Mouse (Mus musculus) intestine, embryonic 14.5 days (tissue): ENCODE data around the gene Gprin1. TPM values are rescaled to one million over a fixed set of nuclear protein-coding genes. Genes with fewer than 3 reads are reported as not detected.

Experiments used
- ATAC-seq: fragments of 200-750 bp; cut with Nextera tagmentation; replicated peaks from 2 replicates; pipeline ENCODE4 v1.8.0; 2017; ENCODE audit warnings: low read depth, moderate number of reproducible peaks, moderate TSS enrichment, moderate library complexity; ENCODE audit not compliant: low FRiP score, low TSS enrichment
- DNase-seq: peaks from one replicate; pipeline ENCODE4 v3.0.0-alpha.2; 2018; ENCODE audit warnings: low spot score
- H3K27ac ChIP-seq: fragments of 300-500 bp; sonication (generic); 2 replicates; pipeline ENCODE4 v1.5.1; 2014; ENCODE audit warnings: low read depth, mild to moderate bottlenecking, control low read depth
- H3K27me3 ChIP-seq: fragments of 300-500 bp; sonication (generic); replicated peaks from 2 replicates; pipeline ENCODE4 v1.6.1; 2014; ENCODE audit warnings: low read length, control low read depth; ENCODE audit not compliant: control insufficient read depth, insufficient read depth
- H3K36me3 ChIP-seq: fragments of 300-500 bp; sonication (generic); 2 replicates; pipeline ENCODE4 v1.6.1; 2014; ENCODE audit warnings: low read length, control low read depth; ENCODE audit not compliant: control insufficient read depth, insufficient read depth
- H3K4me1 ChIP-seq: fragments of 300-500 bp; sonication (generic); replicated peaks from 2 replicates; pipeline ENCODE4 v1.6.1; 2014; ENCODE audit warnings: low read length, control low read depth, mixed read lengths; ENCODE audit not compliant: control insufficient read depth, insufficient read depth
- H3K4me2 ChIP-seq: fragments of 300-500 bp; sonication (generic); 2 replicates; pipeline ENCODE4 v1.6.1; 2014; ENCODE audit warnings: low read length
- H3K4me3 ChIP-seq: fragments of 300-500 bp; sonication (generic); 2 replicates; pipeline ENCODE4 v1.5.1; 2014; ENCODE audit warnings: low read depth, low read length, control low read depth, mixed read lengths
- H3K9ac ChIP-seq: fragments of 300-500 bp; sonication (generic); 2 replicates; pipeline ENCODE4 v1.6.1; 2014; ENCODE audit warnings: mild to moderate bottlenecking, low read length
- H3K9me3 ChIP-seq: fragments of 300-500 bp; sonication (generic); 2 replicates; pipeline ENCODE4 v1.6.1; 2016; ENCODE audit warnings: low read length, control low read depth; ENCODE audit not compliant: control insufficient read depth
- whole genome bisulfite sequencing: fragments of 180-500 bp; shearing (Covaris S2); extraction: QIAGEN DNeasy Blood & Tissue Kit; methylation state at CpG from one replicate; pipeline ENCODE4 v1.1.7; 2014; 5-methylcytosine and 5-hydroxymethylcytosine counted together
- polyA plus RNA-seq: library from polyadenylated mRNA; unstranded; fragments of >200 nt; fragmentation: Nextera tagmentation; extraction: Ambion mirVana; gene quantifications from 2 replicates; pipeline ENCODE4 v1.2.1, GENCODE M21; 2014

The Gprin1 gene
- polyA plus RNA-seq, 1 experiment from 2014 or later = 0.81 TPM

DNA sequence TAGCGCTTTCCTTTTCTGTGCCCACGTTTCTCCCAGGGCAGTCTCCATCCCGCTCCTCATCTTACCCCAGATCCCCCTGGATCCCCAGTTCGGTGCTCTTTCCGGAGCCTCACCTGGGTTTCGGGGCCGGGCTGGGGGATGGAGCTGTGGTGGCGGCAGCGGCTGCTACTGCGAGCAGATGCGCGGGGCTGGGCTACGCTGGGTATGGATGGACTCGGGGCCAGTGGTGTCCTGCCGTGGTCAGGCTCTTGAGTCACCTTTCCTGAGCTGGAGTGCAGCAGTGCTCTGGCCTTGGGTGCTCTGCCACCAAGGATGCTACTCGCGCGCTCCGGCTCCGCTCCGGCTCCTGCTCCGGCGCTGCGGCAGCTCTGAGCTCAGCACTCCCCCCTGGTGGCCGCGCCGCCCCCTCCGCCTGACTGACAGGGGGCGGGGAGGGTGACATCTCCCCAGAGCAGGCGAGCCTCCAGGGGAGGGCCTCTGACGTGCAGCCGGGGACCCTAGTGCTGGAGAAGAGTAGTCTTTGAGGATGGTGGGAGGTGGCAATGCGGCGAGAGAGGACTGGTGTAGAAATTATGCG, 16.6 kb upstream of the Gprin1 start, which contains the start of gene Sncb:
Gene Sncb, minus strand, starts transcription at position 404 of the 577 bp plus-strand sequence.
- Histone ChIP-seq H3K4me2 (peak within 1 kb of the TSS; percentile 43), H3K9me3 (no peaks in the 10 kb centered on the region), H3K9ac (no peak within 1 kb of the TSS), H3K27ac (no peak within 1 kb of the TSS), H3K4me3 (peak within 1 kb of the TSS; percentile 18), H3K4me1 (0 out of 2 replicates have a peak, but pooled peaks cover 3% of the 10 kb centered on the region), H3K27me3 (peaks cover 56% of the 10 kb centered on the region), H3K36me3 (no peaks in the 10 kb centered on the region)
- DNase-seq (peak; percentile 82), ATAC-seq (peak; percentile 50; the same call in 1 of the 2 replicates)
- WGBS = under 1% methylated on average over 35 of the region's 35 CpGs

DNA sequence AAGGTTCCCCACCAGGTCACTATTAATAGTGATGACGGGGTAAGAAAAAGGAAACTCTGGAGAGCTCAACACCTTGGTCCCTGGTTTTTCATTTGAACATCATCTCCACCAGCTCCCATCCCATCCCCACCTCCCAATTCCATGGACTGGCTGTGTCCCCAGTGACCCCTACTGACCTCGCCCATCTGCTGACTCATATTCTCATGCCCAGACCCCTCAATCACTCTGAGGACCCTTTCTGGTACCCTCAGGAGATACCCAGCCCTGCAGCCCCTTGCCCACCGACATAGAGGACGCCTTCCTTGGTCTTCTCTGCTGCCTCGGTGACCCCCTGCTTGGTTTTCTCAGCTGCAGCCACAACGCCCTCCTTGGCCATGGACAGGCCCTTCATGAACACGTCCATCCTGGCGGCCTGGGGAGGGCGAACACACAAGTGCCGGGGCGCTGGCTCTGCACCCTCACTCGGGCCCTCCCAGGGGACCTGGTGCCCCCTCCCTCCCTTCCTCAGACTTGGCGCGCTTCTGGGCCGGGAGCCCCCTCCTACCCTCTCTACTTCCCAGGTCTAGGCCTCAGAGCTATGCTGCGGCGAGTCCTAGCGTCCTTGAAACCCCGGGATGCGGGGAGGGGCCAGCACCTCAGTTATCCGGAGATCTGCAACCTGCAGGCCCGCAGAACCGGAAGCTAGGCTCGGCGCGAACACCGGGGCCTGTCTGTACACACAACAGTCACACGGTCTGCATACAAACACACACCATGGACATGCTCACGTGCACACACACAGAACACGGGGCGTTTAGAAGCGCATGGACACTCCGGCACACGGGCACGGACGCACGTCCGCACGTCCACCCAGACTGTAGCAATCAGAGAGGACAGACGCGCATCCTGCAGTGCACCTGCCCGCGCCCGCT, 15.9 kb upstream of the Gprin1 start:
- 5% methylated on average over 44 of the region's 44 CpGs for WGBS
- peaks cover 58% of the 10 kb centered on the region for H3K27me3 ChIP-seq
- peak overlapping the region; percentile 43 for H3K4me2 ChIP-seq
- no peak overlapping the region for H3K9ac ChIP-seq
- H3K36me3 ChIP-seq = no peaks in the 10 kb centered on the region
- 0 out of 2 replicates have a peak, but pooled peaks cover 3% of the 10 kb centered on the region for H3K4me1 ChIP-seq
- peak overlapping the region; percentile 18 for H3K4me3 ChIP-seq
- DNase-seq (peak; percentile 58), ATAC-seq (0 out of 2 replicates have a peak, but pooled peaks have one; percentile 32)
- no peak overlapping the region for H3K27ac ChIP-seq
- no peaks in the 10 kb centered on the region for H3K9me3 ChIP-seq

DNA sequence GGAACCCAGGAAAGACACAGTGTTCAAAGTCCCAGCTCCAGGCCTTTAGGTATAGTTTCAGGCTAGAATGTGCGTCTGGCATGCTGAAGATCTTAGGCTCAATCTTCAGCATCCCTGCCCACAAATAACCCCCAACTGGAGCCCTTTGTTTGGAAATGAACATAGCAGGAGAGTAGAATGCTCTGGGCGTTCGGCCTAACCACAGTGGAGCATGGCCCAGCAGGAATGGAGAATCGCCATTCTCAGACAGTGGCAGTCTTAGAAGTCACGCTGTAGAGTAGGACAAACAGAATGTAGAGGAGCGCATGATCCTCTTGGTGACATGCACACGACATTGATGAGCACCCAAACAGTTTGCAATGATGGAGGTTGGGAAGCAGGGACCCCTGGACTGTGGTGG, 11.2 kb upstream of the Gprin1 start:
- H3K36me3 ChIP-seq = no peaks in the 10 kb centered on the region
- peaks cover 66% of the 10 kb centered on the region for H3K27me3 ChIP-seq

DNA sequence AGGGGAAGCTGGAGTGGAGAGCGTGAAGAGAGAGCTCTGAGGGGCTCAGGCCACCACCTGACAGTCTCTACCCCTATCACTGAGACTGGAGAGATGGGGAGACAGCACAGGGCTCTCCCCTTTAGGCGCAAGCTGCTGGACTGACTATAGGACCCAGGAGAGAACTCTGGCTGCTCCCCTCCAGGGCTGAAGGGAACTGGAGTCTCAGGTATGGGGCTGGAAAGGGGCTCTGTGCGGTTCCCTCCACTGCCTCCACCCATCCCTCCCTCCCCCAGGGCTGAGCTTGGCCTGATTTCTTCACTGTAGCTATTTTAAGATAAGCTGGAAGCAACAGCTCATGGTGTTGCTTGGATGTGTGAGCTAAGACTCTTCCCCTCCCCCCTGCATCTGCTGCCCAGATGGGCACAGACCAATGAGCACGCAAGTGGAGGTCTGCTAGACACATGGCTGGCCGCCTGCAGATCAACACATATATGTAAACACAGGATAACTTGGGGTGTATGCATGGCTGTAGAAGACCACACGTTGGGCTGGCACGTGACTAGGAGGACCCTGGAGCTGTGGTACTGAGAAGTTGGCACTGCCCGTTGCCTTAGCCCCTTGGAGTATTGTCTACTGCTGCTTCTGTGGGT, 10.6 kb upstream of the Gprin1 start:
- Histone ChIP-seq H3K27me3 (peaks cover 63% of the 10 kb centered on the region), H3K9me3 (no peaks in the 10 kb centered on the region), H3K27ac (no peak overlapping the region), H3K4me1 (0 out of 2 replicates have a peak, but pooled peaks cover 3% of the 10 kb centered on the region), H3K9ac (no peak overlapping the region), H3K4me3 (no peak overlapping the region), H3K4me2 (no peak overlapping the region), H3K36me3 (no peaks in the 10 kb centered on the region)
- WGBS = 57% methylated on average over 8 of the region's 8 CpGs
- DNase-seq (no peak), ATAC-seq (no peak)

More for the DNA sequence above, 11.2 kb upstream of the Gprin1 start:
- ATAC-seq = no peak
- no peak for DNase-seq
- Histone ChIP-seq H3K4me1 (0 out of 2 replicates have a peak, but pooled peaks cover 5% of the 10 kb centered on the region), H3K9ac (no peak overlapping the region), H3K27ac (no peak overlapping the region), H3K4me3 (no peak overlapping the region), H3K9me3 (no peaks in the 10 kb centered on the region), H3K4me2 (no peak overlapping the region)
- 73% methylated on average over 7 of the region's 7 CpGs for WGBS

DNA sequence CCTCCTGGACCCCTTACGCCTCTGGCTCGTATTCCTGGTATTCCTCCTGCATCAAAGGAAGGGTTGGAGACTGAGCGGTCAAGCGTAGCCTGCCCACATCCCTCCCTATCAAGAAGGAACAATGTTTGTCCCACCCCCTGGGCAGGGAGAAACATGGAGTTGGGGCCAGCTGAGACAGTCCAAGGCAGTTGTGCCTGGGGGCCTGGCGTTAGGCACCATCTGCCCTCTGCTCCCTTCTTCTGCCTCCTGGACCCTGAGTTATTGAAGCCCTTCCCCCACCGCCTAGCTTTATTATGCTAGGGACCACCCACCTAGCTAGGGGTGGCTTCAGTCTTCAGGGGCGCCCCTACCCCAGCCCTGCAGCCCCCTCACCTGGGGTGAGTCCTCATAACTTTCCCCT, 9.8 kb upstream of the Gprin1 start:
- H3K36me3 ChIP-seq = no peaks in the 10 kb centered on the region

DNA sequence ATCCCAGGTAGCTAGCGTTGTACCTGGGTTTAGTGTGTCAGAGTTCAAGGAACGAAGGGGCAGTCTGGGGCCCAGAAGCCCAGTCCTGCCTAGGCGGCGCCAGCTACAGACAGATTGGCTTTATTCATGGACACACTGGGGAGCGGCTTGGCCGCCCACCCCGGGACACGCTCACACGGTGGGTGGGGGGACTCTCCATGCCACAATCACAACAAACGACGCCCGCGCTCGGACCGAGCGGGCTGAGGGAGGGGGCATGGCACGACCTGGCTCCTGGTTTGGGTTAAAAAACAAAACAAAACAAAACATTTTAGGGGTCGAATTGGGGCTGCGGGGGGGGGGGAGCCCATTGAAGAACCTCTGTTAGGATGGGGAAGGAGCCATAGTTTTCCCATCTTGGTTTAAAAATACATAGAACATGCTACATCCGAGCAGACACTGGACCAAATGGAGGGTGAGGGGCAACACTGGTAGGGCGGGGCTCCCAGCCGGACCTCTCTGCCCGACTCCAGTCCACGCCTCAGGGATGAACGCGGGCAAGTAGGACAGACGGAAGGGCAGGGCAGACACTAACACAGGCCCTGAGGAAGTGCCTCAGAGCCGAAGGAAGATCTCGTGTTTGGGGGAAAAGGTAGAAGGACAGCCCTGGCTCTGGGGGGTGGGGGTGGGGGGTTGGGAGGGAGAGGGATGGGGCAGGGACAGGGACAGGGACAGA, 9.2 kb upstream of the Gprin1 start:
- Histone ChIP-seq H3K27me3 (peaks cover 51% of the 10 kb centered on the region), H3K36me3 (no peaks in the 10 kb centered on the region), H3K27ac (no peak overlapping the region), H3K4me2 (peak overlapping the region; percentile 55), H3K4me3 (peak overlapping the region; percentile 31; the same call in 1 of the 2 replicates), H3K9me3 (no peaks in the 10 kb centered on the region), H3K4me1 (0 out of 2 replicates have a peak, but pooled peaks cover 3% of the 10 kb centered on the region), H3K9ac (no peak overlapping the region)
- DNase-seq = no peak
- 2% methylated on average over 29 of the region's 29 CpGs for WGBS
- peak; percentile 37 for ATAC-seq

More for the DNA sequence above, 9.8 kb upstream of the Gprin1 start:
- H3K27me3 ChIP-seq = peaks cover 56% of the 10 kb centered on the region
- DNase-seq (no peak), ATAC-seq (no peak)
- 10% methylated on average over 7 of the region's 7 CpGs for WGBS
- H3K4me1 ChIP-seq = 0 out of 2 replicates have a peak, but pooled peaks cover 3% of the 10 kb centered on the region
- H3K27ac ChIP-seq = no peak overlapping the region
- H3K4me3 ChIP-seq = no peak overlapping the region
- no peak overlapping the region for H3K4me2 ChIP-seq
- H3K9ac ChIP-seq = no peak overlapping the region
- H3K9me3 ChIP-seq = no peaks in the 10 kb centered on the region

DNA sequence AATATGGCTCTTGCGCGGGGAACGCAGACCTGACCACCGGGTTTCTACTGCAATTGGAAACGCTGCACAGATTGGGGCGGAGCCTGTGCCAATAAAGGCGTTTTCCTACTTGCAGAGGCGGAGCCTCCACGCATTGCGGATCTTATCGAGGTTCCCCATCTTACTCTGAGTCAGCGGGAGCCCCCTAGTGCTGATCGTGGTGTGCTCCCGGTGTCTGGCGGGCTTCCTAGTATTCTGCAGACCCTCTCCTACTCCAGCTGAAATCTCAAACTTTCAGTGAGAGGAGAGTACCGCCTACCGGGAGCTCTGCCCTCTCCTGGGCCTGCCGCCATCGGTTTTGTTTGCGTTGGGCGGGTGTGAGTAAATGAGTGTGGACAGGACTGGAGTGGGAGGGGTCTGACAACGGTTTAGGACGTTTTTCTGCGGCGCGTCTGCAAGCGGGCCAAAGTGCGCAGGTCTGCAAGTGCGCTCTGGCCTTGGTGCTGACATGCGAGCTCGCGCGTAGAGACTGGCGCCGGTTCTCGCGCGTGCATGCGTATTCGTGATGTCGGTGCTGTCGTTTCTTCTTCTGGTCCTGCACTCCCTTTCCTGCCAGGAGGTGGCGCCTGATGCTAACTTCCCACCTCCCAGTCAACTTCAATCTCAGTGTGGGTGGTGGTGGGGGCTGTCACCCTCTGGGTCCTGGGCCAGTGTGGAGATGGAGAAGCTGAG, 8.5 kb upstream of the Gprin1 start:
- H3K9ac ChIP-seq = no peak overlapping the region; the same call in 1 of the 2 replicates
- under 1% methylated on average over 43 of the region's 43 CpGs for whole genome bisulfite sequencing
- ATAC-seq (peak; percentile 86), DNase-seq (peak; percentile 95)
- H3K4me1 ChIP-seq = 0 out of 2 replicates have a peak, but pooled peaks cover 3% of the 10 kb centered on the region
- no peaks in the 10 kb centered on the region for H3K9me3 ChIP-seq
- H3K27ac ChIP-seq = no peak overlapping the region
- no peaks in the 10 kb centered on the region for H3K36me3 ChIP-seq
- peaks cover 46% of the 10 kb centered on the region for H3K27me3 ChIP-seq
- H3K4me2 ChIP-seq = peak overlapping the region; percentile 55
- H3K4me3 ChIP-seq = peak overlapping the region; percentile 31
